Mouse (Mus musculus): Measurements from ENCODE around the gene Lpar6.

The Lpar6 gene

DNA sequence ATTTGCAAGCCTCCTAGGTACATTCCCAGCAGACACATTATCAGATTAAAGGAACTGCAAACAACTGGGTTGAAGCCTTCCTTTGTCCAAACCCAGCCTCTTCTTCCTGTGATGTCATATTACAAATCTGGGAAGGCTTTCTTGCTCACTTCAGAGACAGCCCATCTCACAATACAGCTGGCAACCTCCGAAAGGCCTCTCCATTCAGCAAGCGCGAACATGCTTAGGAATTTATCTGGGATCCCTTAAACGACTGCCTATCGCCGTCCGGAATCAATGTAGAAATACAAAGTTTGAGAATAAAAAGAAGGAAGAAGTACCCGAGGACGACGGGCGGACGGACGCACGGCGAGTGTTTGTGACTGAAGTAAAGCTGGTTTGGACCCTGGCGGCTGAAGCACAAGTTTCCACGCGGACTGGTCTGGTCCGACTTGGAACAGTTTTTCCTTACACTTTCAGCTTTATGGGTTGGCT lies at the start of gene Lpar6:
Gene Lpar6 (plus strand): TSS at position 48 of the 474 bp plus-strand sequence.
- peak; percentile 62 for DNase-seq

DNA sequence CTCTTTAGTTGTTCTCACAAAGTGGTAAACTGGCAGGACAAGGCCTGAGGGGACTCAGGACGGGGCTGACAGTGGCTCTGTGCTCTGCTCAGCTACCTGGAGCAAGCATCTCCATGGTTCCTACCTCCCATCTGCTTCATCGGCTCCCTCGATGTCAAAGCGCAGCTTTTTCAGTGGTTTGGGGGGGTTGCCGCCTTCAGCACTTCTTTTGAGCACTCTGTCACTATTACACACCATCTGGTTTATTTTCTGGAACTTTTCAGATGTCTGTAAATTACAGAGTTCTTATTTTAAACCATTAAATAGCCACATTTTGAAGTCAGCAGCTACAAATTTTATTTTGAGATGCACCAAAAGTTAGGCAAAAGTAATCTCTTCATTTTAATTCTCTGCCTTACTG lies 38.6 kb upstream of the Lpar6 start:
- DNase-seq = no peak

- DNase-seq = no peak
Observed at GRCm38 (mm10) chr14:73201447-73201846, 36.2 kb upstream of the Lpar6 start.

DNA sequence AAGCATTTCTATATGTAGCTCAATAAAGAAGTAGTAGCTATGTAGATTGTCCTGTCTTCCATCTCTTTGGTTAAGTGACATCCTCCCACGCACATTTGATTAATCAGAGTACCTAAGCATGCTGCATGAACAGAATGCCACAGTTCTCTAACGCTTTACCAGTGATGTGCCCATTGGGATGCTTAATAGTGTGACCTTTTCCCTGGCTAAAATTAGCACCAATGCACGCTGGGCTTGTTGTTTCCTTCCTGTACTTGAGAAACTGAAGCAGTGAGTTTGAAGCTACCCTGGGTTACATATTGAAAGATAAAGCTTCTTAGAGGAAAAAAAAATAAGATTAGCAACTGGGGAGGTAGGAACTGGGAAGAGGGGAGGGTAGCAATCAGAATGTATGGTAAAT lies 33.7 kb upstream of the Lpar6 start:
- no peak for DNase-seq

GRCm38 (mm10) chr14:73209262-73209661 lies 28.4 kb upstream of the Lpar6 start:
- no peak for DNase-seq

- DNase-seq = no peak
Observed at GRCm38 (mm10) chr14:73210196-73210595, 27.5 kb upstream of the Lpar6 start.

DNA sequence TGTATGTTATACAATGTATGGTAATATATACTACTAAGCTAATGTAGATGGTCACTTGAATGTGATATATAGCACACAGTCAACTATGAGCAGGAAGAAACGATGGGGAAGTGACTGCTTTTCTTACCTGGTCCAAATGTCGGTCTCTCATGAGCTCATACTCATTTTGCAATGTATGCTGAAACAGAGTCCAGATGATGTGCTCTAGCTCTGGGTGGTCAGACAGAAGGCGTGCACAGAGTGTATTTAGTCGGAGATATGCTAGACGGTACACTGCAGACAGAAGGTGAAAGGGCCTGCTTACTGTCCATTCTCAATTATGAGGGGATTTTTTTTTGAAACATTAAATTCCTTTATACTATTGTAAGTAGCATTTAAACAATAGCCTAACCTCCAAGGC lies 26.2 kb upstream of the Lpar6 start:
- DNase-seq = no peak

DNA sequence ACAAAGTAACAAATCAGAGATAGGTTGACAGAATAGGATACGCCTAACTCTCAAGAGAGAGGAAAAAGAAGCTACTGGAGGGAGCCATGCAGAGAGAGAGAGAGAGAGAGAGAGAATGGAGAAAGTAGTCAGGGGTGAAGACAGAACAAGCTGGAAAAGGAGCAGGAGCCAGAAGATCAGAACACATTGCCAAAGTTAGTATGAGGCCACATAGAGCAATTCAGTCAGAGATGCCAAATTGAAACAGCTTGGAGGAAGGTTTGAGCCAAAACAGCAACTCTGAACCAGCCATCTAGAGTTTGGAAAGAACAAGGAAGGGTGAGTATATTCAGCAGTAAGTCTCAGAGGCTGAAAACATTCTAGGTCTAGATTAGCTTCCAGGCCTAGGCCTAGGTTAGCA lies 20.6 kb upstream of the Lpar6 start:
- no peak for DNase-seq

GRCm38 (mm10) chr14:73222316-73222970 lies 15.3 kb upstream of the Lpar6 start:
- no peak for DNase-seq

- DNase-seq = no peak
Observed at GRCm38 (mm10) chr14:73226346-73226745, 11.3 kb upstream of the Lpar6 start.

- no peak for DNase-seq
Observed at GRCm38 (mm10) chr14:73226849-73227248, 10.8 kb upstream of the Lpar6 start.

DNA sequence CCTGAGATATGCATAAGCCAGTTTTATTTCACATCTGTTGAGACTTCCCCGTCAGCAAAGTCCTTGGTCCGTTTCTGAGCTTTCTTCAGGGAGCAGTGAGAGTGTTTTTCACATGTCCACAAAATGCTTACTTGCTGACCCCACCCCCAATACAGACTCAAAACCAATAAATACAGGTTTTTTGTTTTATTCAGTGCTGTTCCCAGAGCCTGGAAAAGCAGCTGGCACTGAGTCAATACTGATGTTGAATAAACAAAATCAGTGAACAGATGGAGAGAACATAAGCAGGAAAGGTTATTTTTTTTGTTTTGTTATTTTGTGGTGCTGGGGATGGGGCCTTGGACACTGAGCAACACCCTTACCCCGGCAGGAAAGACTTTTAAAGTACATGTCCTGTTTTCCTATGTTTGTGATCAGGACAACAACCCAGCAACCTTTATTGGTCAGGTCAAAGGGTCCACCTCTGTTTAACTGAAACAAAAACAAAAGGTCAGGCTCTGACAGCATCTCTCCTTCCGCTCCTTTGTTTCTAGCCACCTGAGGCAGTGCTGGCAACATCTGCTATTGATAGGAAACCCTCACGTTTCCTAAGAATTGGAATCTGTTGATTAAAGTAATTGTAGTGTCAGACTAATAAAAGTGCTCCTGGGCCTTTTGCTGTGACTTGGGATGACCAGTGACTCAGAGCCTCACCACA lies 6.3 kb upstream of the Lpar6 start:
- no peak for DNase-seq

DNA sequence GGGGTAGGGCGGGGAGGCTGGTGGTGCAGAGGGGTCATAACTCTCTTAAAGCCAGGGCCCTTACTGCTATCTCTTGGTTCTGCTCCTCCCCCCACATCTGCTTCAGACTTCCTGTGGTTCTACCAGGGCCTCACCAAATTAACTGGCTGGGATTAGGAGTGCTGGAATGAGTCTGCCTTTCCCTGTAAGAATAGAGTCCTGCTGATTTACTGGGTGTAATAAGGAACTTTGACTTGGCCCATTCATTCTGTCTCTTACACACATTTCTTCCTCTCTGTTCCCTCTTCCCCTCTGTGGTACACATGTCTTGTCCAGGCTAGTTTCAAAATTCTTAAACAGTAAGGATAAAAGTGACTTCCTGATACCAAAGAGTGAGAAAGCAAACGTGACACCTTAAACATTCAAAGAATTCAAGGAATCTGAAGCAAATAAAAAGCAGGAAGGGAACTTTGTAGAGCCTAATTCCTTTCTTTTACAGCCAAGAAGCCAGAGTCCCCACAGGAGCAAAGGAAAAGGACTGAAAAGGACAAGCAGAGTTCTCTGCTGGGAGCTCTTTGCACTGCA lies 3.1 kb upstream of the Lpar6 start:
- DNase-seq = no peak

- peak; percentile 63 for DNase-seq
Observed at GRCm38 (mm10) chr14:73238498-73239250, 979 bp downstream of the Lpar6 start.

DNA sequence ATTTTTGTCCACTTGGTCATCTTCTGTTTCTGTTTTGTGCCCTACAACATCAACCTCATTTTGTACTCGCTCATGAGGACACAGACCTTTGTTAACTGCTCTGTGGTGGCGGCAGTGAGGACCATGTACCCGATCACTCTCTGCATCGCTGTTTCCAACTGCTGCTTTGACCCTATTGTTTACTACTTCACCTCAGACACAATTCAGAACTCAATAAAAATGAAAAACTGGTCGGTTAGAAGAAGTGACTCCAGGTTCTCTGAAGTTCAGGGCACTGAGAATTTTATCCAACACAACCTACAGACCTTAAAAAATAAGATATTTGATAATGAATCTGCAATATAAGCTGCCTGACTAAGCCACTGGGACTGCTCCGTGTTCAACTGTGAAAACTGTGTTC lies 1.6 kb downstream of the Lpar6 start:
- DNase-seq = peak; percentile 58

DNA sequence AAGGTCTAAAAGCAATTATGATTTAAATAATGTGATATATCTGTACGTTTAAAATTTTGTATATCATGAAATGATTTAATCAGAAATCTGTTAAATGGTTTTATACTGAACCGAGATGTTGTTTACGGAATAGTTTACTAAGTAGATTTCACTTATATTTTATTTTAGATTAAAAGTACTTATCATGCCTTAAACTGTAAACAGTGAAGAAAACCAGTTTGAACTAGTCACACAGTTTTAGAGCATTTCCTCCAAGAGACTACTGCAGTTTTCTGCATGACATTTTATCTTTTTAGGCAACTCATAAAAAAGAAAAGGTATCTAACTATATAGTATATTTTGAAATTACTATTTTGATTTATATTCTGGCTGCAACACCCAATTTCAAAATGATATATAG lies 2.2 kb downstream of the Lpar6 start:
- no peak for DNase-seq

DNA sequence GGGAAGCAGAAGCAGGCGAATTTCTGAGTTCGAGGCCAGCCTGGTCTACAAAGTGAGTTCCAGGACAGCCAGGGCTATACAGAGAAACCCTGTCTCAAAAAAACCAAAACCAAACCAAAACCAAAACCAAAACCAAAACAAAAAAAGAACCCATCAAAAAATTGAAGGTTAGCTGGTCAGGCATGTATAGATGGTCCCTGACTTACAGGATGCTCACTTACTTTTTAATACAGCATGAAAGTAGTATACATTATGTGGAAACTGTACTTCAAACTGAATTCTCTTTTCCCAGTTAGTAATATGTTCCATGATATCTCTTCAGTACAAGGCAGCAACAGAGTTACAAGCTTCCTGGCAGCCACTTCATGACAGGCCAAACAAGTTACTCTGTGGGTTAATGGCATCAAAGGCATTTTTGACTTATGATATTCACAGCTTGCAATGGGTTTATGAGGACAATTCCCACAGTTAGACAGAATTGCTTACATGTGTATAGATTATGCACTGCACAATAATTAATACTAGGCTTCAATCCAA lies 6.4 kb downstream of the Lpar6 start:
- no peak for DNase-seq

- DNase-seq = no peak
Observed at GRCm38 (mm10) chr14:73250056-73250455, 12.4 kb downstream of the Lpar6 start.

DNA sequence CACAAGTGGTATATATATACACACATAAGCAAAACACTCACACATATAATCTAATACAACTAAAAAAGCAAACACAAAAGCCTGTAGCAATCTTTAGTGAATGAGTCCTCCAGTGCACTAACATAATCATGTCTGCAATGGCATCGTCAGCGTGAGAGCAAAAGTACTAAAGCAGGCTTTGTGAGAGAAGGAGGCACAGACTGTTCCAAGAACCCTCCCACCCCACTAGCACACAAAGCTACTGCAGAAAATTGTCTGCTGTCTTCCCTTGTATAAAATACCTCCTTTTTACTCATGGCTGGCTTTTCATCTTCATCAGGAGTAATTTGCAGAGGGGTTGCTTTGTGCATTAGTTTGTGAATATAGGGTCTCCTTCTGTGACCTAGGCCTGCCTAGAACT lies 14.6 kb downstream of the Lpar6 start:
- no peak for DNase-seq

DNA sequence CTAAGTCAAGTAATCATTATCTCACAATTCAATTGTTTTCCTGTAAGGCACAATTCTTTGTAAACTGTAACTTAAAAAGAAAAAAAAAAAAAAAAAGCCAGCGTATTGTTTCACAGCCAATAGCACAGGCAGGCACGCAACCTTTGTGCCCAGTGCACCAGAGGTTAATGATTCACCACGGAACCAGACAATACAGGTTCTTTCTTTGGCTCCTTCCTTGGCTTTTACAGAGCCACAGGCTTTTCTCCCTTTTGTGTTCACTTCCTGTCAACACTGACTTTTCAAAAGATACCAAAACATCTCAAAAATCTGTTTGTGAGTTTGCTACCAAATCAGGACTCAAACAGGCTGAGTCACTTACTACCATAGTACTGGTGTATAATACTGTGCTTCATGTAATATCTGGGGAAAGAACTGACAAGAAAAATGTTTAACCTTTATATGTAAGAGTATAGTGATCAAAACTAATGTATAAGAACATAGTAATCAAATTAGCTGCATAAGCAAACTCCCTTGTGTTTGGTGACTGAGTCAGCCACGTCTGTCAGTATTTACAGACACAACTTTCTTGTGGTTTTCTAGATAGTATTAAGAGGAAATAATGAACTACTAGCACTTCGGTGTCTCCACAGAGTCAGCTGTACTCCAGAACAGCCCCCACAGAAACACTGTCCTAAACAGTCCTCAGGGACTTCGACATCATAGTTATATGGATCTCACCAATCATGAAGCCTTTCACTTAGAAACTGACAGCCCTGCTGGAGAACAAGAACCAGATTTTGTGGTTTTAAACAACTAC lies 16.0 kb downstream of the Lpar6 start:
- peak; percentile 26 for DNase-seq

DNA sequence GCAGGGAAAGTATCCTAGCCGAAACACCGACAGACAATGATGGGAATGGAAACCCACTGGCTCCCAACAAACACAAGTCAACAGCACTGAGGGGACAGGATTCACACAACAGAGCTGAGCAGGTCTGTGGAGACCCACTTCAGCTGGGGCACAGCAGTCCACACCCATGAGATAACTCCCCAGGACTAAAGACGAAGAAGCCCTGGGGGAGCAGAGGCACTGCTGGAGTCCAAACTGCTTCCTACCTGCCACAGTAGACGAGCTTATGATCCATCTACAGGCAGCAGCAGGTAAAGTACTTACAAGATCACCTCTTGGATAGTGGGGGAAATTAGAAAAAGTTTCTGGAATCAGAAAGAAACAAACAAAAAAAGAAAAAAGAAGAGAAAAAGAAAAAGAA lies 16.7 kb downstream of the Lpar6 start:
- peak; percentile 25 for DNase-seq

GRCm38 (mm10) chr14:73255426-73255970 lies 17.8 kb downstream of the Lpar6 start:
- peak; percentile 42 for DNase-seq

Measured in thymus, postnatal 4 days (tissue).